Mouse (Mus musculus) embryo, embryonic 11.5 days (tissue): Measurements from ENCODE around the gene Ikzf4.

Experiments
- DNase-seq: peaks from one replicate; pipeline ENCODE4 v3.0.0-alpha.2; 2012; ENCODE audit warnings: low read depth, low spot score

Gene Ikzf4

GRCm38 (mm10) chr10:128645111-128646011, at the start of gene Ikzf4:
Ikzf4 (minus strand) TSS chr10:128645991.
- no peak for DNase-seq

- no peak for DNase-seq
These were observed 49.7 kb upstream of the Ikzf4 start for GRCm38 (mm10) chr10:128695411-128695991.

DNA sequence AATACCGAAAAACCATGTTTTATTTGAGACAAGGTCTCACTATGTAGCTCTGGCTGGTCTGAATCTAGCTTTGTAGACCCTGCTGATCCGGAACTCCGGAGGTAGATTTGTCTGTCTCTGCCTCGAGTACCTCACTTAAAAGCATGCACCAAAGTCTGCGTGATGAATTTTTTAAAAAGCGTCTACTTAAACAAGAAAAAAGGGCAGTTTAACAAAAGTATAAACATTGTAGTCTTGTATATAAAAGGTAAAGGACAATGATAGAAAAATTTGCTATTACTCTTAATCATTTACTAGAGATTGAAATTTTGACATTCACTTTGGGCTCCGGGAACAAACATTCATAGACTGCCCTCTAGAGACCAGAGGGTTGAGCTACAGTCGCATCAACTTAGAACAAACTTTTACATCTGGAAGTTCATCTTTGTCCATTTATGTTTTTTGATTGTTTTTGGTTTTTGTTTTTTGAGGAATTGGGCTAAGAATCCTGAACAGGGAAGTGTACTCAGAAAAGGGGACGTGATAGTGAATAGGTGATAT, 28.7 kb upstream of the Ikzf4 start:
- DNase-seq, result no peak

GRCm38 (mm10) chr10:128673763-128674468, 28.1 kb upstream of the Ikzf4 start, which contains the start of gene Suox:
Suox (minus strand) TSS chr10:128674073.
- peak; percentile 71 for DNase-seq

- no peak for DNase-seq
These were observed 25.4 kb upstream of the Ikzf4 start for GRCm38 (mm10) chr10:128671148-128671547.

DNA sequence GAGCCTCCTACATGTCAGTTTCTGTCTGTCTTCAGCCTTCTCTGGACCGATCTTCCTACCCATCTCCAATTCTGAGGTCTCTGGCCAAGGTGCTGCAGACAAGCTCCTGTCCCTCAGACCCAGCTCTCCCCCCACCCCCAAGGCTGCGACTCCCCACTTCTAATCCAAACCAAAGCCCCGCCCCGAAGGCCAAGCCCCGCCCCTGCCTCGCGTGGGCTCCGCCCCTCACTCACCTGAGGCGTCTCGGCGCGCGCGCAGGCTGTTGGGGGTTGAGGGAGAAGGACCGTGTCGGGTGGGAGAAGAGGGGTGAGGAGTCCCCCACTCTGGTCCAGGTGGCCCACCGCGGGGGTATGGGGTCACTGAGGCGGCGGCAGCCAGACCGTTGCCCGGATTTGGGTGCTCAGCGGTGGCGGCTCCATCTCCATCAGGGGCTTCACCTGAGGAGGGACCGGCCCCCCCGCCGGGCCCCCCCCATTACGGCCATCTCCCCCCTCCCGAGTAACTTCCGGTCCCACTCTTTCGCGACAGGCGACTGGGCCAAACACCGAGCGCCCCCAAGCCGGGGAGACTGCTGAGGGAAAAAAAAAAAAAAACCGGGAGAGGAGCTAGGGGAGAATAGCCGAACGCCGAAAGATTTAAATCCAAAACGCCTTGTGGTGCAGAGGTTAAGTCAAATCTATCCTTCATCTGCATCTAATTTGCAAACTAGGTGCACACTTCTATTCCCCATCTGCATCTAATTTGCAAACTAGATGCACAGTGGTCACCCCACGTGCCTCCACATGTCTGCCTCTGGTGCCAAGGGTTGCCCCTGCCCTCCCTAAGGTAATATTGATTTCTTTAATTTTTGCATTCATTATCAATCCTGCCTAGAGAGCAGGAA, 23.2 kb upstream of the Ikzf4 start:
- peak; percentile 29 for DNase-seq

DNA sequence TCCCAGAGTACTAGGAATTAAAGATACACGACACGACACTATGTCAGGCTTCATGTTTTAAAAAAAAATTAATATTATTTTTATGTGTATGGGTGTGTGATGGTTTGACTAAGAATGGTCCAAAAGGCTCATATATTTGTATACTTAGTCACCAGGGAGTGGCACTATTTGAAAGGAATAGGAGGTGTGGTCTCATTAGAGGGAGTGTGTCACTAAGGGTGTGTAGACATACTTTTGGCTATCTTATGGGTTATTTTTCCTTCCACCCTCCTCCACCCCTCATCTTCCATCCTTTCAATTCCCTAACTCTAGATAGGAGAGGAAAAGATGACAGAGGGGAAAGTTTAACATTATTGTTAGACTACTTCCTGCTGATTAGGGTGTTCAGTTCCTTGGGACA, 20.0 kb upstream of the Ikzf4 start:
- DNase-seq, result no peak

DNA sequence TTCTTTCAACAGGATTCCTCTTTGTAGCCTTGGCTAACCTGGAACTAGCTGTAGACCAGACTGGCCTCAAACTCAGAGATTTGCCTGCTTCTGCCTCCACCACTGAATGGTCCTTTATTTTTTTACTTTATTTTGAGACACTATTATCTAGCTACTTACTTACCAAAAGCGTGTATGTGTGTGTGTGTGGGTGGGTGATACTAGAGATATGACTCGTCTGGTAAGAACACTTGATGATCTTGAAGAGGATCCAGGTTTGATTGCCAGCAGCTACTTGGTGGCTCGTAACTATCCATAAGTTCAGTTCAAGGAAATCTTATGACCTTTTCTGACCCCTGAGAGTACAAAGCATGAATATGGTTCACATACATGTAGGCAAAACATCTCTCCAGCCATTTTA, 19.5 kb upstream of the Ikzf4 start:
- DNase-seq, result no peak

- no peak for DNase-seq
These were observed 19.0 kb upstream of the Ikzf4 start for GRCm38 (mm10) chr10:128664808-128665207.

- no peak for DNase-seq
These were observed 17.8 kb upstream of the Ikzf4 start for GRCm38 (mm10) chr10:128663441-128664220.

- no peak for DNase-seq
These were observed 16.7 kb upstream of the Ikzf4 start for GRCm38 (mm10) chr10:128662465-128662864.

DNA sequence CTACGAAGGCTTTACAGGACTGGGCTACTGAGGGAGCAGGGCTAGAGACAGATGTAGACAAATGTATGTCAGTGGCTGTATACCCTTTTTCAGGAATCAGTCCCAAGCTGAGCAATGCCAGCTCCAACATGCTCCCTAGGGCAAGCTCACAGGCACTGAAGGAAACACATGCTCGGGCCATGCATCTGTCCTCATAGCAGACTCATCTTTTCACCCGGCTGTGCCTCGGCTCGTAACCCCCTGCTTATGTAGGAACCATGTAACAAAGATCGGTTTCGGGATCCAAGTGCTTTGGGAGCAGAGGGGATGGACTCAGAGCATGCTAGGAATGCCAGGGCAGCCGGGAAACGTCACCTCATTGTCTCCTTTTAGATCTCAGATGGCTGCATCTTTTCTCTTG, 13.7 kb upstream of the Ikzf4 start:
- no peak for DNase-seq

DNA sequence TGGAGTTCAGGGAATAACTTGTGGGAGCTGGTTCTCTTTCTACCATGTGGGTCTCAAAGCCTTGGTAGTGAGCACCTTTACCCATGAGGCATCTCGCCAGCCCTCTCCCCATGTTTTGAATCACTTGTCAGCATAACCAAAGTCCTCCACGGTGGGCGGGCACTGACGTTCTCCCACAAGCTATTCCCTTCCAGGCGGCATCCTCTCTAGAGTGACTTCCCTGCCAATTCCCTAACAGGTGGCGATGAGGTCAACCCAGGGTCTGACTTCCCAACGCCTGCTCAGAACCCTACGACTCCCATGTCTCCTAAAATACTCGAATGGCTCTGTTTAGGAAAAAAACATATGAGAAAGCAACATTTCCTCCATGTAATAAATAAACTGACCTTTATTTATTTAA, 12.1 kb upstream of the Ikzf4 start:
- no peak for DNase-seq

GRCm38 (mm10) chr10:128656731-128657130, 10.9 kb upstream of the Ikzf4 start:
- DNase-seq, result no peak

DNA sequence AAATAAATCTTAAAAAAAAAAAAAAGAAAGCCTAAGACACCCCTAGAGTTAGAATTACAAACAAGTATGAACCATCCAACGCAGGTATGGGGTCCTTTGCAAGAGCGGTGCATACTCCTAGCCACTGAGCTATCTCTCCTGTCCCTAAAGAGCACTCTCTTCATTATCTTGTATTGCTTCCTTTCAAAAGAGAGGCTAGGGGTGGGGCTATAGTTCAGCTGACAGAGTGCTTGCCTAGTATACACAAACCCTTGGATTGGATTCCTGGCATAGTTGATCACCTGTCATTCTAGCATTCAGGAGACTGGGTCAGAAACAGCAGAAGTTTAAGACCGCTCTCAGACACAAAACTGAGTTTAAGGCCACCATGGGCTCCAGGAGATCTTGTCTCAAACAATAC, 9.5 kb upstream of the Ikzf4 start:
- DNase-seq, result no peak

GRCm38 (mm10) chr10:128653866-128654265, 8.1 kb upstream of the Ikzf4 start:
- no peak for DNase-seq

GRCm38 (mm10) chr10:128646139-128647089, 623 bp upstream of the Ikzf4 start:
- no peak for DNase-seq

DNA sequence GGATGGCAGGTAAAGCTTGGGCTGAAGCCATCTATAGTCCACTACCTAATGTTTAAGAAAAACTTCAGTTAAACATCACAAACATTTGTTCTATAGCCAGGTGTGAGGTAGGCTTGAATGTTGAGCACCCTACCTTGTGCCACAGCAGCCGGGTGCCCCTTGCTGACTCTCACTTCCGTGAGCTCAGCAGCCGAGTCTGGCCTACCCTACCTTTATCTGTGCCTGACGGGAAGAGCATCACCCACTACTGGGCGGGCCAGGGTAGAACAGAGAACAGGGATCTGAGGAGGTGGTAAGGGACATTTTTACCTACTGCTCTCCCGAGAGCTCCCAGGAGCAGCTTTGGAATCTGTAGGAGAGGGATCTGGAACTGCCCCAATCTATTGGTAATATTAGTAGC, 3.0 kb downstream of the Ikzf4 start:
- DNase-seq, result no peak

GRCm38 (mm10) chr10:128641871-128642270, 3.9 kb downstream of the Ikzf4 start:
- no peak for DNase-seq
